Mouse (Mus musculus): Measurements from ENCODE around the gene Fam120a.

DNA sequence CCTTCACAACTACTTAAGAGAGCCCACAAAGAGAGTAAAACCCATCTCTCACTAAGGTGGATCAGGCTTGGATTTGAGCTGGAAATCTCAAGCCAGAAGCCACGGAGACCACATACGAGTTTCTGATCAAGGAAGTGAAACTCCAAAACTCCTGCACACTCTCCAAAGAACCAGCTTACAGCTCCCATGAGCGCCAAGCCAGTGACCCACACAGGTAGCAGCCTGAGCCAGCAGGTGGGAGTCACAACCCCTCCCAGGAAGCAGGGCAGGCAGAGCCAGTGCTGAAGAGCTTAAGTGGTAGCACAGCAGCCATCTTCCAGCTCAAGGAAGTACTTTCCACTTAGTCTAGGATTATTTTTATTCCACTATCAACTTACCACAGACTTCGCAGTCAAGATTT is 13.0 kb downstream of the Fam120a start:
- TF ChIP-seq TCF12 (IDR thresholded peaks at IDR 0.05; ENCODE audit: insufficient read depth, poor library complexity, severe bottlenecking) (no peak), USF1 (IDR thresholded peaks at IDR 0.05; ENCODE audit: low read depth) (no peak), POLR2A (IDR thresholded peaks at IDR 0.05; ENCODE audit: insufficient read length, low read depth) (no peak), MAX (IDR thresholded peaks at IDR 0.05; ENCODE audit: low read depth) (no peak), E2F4 (IDR thresholded peaks at IDR 0.05; ENCODE audit: insufficient read depth) (no peak), SRF (IDR thresholded peaks at IDR 0.05; ENCODE audit: control insufficient read depth, insufficient read length, low read depth) (no peak), CEBPB (IDR thresholded peaks at IDR 0.05; ENCODE audit: insufficient read depth, poor library complexity, severe bottlenecking) (no peak)

Measured in myocyte (in vitro differentiated cells).